Mouse (Mus musculus) ovary, postnatal 14 days (tissue): ENCODE data around the gene Mgll.

Source experiments
- DNase-seq: peaks from one replicate; pipeline ENCODE4 v3.0.0; 2022; ENCODE audit warnings: low spot score

Mgll gene

GRCm38 (mm10) chr6:88850034-88850433, 125.8 kb downstream of the Mgll start:
- DNase-seq: no peak

DNA sequence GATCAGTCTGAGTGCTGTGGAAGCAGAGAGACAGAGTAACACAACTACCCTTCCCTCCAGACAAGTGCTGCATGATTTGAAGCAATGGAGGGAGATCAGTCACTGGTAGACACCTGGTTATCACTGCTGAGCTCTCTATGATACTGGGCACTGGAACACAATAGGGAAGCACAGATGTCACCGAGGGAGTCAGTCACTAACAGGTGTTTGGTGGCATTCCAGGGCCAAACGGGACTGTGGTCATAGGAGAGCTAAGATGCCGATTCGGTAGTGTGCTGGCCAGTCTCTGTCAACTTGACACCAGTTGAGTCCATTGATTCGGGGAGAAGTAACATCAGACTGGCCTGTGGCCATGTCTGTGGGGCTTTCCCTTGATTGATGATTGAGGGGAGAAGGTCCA, 130.3 kb downstream of the Mgll start:
- DNase-seq: no peak

DNA sequence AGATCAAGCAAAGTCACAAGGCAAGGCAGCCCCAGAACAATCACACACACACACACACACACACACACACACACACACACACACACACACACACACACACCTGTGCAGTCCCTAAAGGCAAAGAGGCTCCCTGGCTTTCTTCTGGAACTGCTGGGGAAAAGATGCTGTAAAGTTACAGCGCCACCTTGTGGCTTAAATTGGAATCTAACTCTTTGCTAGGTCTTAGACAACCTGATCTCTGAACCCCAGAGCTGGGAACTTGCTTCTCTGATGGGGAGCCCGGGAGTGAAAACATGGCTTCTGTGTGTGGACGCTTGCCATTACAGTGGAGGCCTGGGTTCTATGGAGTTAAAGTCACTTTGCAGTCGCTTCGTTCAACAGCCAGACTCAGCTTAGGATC, 131.4 kb downstream of the Mgll start:
- DNase-seq: peak; percentile 55

GRCm38 (mm10) chr6:88857249-88857648, 133.0 kb downstream of the Mgll start:
- DNase-seq: no peak

DNA sequence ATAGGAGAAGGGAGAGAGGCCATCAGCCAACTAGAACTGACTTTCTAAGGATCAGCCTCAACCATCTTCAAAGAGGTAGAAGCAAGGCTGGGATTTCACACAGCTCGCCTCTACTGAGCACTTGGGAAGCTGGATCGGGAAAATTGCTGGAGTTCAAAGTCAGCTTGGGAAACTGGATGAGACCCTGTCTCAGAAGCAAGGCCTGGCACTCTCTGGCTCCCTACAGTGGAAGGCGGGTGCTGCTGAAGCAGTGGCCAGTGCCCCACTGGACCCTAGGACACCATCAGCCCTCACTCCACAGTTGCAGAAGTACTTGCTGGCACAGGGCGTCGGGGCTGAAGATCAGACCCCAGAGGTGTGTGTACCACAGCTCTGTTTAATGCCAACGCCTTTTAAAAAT, 133.6 kb downstream of the Mgll start:
- DNase-seq: no peak

GRCm38 (mm10) chr6:88858341-88858740, 134.1 kb downstream of the Mgll start:
- DNase-seq: no peak

GRCm38 (mm10) chr6:88860914-88861313, 136.7 kb downstream of the Mgll start:
- no peak for DNase-seq

DNA sequence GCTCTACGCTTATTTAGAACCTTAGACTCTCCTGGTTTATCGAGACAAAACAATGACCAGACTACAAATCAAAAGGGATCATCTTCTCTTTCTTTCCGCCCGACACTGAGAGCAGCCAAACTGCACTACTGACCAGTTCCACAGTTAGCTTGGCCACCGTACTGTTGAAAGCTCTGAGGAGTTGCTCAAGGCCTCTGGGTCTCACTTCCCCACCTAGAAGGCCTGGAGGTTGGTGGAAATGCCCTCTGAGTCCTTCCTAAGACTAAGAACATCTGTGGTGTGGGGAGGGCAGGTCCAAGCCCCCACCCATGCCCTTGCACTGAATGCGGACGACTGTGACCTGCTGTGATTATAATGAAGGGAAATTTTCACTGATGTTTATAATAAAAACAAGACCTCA, 141.5 kb downstream of the Mgll start:
- DNase-seq: no peak

DNA sequence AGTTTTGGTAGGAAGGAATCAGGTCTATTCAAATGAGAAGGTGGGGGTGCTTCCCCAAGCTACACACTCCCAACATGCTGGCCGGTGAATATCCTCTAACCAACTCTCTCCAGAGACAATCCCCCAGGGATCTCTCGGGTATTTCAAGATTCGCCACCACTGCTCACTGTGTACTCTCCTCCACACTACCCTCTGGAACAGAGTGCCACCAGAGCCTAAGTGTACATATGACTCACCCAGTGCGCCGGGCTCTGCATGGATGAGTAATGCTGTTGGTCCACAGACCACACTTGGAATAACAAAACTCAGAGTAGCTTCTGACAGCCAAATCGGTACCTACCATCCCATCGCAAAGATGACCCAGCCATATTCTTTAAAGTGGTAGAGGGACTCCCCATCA, 145.2 kb downstream of the Mgll start:
- DNase-seq: no peak

DNA sequence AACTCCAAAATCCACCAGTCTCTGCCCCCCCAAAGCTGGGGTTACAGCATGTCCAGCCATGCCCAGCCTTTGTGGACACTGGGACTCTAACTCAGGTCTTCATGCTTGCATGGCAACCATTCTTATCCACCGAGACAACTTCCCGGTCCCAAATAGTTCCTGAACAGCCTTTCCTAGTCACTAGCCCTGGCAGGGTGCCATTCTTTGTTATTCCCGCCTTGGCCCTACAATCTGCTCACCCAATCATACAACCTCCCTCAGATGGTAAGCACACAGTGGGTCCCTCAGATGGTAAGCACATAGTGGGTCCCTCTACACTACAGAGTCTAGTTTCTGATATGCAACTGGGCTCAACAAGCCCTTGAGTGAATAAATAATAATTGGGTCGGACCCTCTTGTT, 146.4 kb downstream of the Mgll start:
- DNase-seq: no peak

- no peak for DNase-seq
Observed at GRCm38 (mm10) chr6:88871546-88871945, 147.3 kb downstream of the Mgll start.

DNA sequence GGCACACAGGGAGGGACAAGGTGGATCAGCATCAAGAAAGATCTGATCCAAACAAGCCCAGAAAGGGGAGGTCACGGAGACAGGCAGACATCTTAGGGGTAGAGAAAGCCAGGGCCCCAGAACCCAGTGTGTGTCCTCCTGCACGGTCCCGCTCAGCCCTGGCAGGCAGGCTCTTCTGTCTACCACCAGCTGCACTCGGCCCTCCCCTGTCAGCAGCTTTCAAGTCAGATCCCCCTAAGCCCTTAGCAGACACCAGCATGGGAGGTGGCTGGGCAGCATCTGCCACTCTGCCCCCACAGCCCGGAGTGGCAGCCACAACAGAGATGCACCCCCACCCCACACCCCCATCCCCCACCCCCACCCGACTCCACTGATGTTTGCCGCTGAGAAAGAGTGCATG, 148.6 kb downstream of the Mgll start:
- no peak for DNase-seq

- DNase-seq: no peak
Observed at GRCm38 (mm10) chr6:88873965-88874867, 150.0 kb downstream of the Mgll start.

DNA sequence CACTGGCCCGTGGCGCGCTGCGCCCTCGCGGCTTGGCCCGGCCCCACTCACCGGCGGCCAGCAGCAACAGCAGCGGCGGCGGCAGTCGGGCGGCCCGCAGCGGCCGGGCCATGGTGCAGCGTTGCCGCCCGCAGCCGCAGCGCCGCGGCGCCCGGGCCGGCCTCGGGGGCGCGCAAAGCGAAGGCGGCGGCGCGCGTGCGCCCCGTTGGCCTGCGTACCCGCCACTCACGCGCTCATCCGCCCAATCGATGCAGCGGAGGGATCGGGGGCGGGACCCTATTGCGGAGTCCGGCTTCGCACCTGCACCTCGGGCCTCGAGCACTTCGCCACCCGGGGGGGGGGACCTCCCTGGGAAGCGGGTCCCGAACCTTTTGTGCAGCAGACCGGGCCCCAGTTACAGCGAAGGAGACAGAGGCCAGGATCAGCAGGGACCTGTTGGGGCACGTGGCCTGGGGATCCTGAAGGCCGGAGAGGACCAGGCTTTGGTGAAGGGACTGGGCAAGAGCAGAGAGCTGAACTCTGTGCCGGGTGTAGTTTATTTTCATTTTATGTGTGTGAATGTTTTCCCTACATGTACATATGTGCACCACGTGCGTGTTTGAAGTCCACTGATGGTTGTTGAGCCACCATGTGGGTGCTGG, 150.8 kb downstream of the Mgll start, which contains the start of gene Podxl2:
Gene Podxl2 (minus strand): TSS at position 177 of the 641 bp plus-strand sequence.
- DNase-seq: peak; percentile 73
